Mouse (Mus musculus): ENCODE measurements at regions not wholly inside any gene's neighbourhood (a gene's known extent, or its start where the extent isn't known, plus 50 kb on each side); places are given as distances from the start of the nearest gene placed in this dataset.
A peak's percentile ranks its signal among the peaks of the same experiment; 100 is the strongest.

DNA sequence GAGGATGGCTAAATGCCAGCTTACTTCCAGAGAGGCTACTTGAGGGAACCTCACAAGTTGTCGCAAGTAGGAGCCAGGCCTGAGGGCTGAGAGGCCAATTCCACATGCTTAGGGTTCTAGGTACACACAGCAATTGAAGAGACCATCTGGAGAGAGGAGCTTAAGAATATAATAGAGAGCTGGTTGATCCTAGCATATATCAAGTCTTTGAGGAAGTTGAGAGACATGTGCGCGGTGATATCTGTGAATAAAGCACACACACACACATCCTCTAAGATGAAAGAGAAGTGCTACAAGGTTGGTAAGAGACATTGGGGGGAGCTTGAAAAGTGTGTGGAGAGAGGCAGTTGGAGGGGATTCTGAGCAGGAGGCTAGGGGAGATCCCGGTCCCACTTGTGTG is 189.5 kb downstream of the Zfp462 start:
- ATAC-seq (replicated peaks in 1 of 2; ENCODE audit: insufficient read depth in 1 of 2, low FRiP score in 2 of 2, low TSS enrichment in 1 of 2, low read depth in 1 of 2, poor library complexity in 2 of 2, severe bottlenecking in 2 of 2) = no peak

DNA sequence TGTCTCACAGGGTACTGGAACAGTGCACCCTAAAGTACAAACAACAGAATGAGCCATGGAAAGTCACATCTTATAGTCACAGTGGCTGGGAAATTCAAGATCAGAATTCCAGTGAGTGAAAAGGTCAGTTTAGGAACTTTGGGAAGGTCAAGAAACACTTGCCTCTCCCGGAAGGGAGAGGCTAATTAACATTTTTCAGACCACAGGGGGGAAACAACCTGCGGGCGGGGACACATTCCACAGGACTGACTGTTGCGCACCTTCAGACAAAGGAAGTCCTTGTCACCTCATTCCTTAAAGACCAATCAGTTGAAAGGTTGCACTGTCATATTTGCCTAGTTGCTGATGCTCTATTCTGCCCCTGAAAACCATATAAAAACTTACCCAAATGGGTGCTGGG is 189.9 kb downstream of the Zfp462 start:
- no peak for ATAC-seq (replicated peaks in 1 of 2; ENCODE audit: insufficient read depth in 1 of 2, low FRiP score in 2 of 2, low TSS enrichment in 1 of 2, low read depth in 1 of 2, poor library complexity in 2 of 2, severe bottlenecking in 2 of 2)

DNA sequence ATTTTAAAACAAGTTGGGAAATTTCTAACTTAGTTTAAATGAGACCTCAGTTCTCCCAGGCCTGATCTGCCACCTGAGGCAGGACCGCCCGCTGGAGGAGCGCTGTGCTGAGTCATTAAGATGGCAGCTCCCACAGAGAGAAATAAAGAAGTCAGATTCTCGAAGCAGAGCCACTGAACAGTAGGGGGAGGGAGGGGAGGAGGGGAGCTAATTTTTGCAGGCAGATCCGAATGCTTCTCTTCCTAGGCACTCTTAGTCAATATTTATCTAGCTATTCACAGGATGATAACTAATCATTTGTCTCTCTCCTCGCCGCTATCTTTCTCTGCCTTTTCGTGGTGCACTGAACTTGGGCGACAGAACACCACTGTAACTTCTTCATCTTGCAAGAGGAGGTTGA is 191.4 kb downstream of the Zfp462 start:
- no peak for ATAC-seq (replicated peaks in 1 of 2; ENCODE audit: insufficient read depth in 1 of 2, low FRiP score in 2 of 2, low TSS enrichment in 1 of 2, low read depth in 1 of 2, poor library complexity in 2 of 2, severe bottlenecking in 2 of 2)

GRCm38 (mm10) chr4:55137781-55138394 is 193.0 kb downstream of the Zfp462 start:
- ATAC-seq (replicated peaks in 1 of 2; ENCODE audit: insufficient read depth in 1 of 2, low FRiP score in 2 of 2, low TSS enrichment in 1 of 2, low read depth in 1 of 2, poor library complexity in 2 of 2, severe bottlenecking in 2 of 2) = no peak

DNA sequence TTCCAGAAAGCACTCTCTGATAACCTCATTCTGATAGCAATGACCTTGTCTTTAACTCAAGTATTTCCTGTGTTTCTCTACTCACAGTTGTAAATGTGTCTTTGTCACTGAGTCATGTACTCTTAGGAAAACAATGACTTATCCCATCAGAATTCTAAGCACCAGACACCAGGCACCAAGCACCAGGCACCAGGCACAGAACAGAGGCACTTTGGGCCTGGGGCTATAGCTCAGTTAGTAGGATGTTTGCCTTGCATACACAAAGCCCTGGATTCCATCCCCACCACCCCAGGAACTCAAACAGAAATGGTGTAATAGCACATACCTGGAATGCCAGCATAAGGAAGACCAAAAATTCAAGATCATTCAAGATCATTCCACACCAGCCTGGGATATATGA is 196.5 kb downstream of the Zfp462 start:
- no peak for ATAC-seq (replicated peaks in 1 of 2; ENCODE audit: insufficient read depth in 1 of 2, low FRiP score in 2 of 2, low TSS enrichment in 1 of 2, low read depth in 1 of 2, poor library complexity in 2 of 2, severe bottlenecking in 2 of 2)

DNA sequence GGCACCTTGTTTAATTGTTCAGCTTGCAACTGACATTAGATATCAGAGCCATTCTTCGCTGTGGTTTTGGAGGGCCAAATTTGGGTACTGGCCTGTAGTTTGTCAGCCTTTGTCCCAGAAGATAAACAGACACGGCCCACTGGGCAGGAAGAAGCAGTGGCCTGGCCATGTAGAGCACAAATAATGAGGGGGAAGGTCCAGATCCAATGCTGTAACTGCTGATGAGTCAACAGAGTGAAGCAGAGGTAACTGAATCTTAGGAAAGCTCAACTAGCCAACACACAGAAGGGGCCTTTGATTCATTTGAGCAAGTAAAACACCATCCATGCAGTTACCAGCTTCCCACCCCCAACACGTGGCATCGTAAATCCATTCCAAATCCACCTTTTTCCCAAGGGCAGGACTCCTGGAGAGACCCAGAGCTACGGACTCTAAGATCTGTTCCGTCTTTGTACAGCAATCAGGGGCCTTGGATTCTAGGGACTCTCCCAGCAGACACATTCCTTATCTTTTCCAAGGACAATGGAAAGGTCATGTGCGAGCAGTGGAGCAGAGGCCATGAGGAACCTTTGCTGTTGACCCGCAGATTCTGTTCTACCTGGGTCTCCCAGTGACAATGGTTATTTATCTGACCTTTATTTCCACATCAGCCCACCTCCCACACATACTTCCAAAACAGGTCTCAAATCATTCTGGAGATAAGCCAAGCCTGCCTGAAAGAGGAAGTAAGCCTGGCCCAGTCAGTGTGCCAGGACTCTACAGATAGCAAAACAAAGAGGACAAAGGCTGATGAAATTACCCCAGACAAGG is 197.3 kb downstream of the Zfp462 start:
- ATAC-seq (replicated peaks in 1 of 2; ENCODE audit: insufficient read depth in 1 of 2, low FRiP score in 2 of 2, low TSS enrichment in 1 of 2, low read depth in 1 of 2, poor library complexity in 2 of 2, severe bottlenecking in 2 of 2) = peak; percentile 45 to 59; a peak in 2 of 4 replicates

DNA sequence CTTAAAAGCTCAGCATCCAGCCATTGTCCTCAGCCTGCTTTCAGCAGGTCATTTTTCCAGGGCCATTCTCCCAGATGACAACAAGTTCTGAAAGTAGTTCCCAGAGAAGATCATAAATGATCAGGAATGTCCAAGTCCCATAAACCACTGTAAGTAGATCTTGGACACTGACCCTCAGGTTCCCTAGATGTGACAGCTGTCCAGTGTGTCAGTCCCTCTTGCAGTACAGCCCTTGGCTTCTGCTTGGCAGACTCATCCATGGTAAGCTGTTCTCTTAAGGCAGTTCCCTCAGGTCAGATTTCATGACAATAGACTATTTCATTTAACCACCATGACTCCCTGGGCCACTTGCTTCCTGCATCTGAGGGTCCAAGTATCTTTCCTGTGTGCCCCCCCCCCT is 198.6 kb downstream of the Zfp462 start:
- no peak for ATAC-seq (replicated peaks in 1 of 2; ENCODE audit: insufficient read depth in 1 of 2, low FRiP score in 2 of 2, low TSS enrichment in 1 of 2, low read depth in 1 of 2, poor library complexity in 2 of 2, severe bottlenecking in 2 of 2)

GRCm38 (mm10) chr4:55144995-55145394 is 200.1 kb downstream of the Zfp462 start:
- ATAC-seq (replicated peaks in 1 of 2; ENCODE audit: insufficient read depth in 1 of 2, low FRiP score in 2 of 2, low TSS enrichment in 1 of 2, low read depth in 1 of 2, poor library complexity in 2 of 2, severe bottlenecking in 2 of 2) = no peak

DNA sequence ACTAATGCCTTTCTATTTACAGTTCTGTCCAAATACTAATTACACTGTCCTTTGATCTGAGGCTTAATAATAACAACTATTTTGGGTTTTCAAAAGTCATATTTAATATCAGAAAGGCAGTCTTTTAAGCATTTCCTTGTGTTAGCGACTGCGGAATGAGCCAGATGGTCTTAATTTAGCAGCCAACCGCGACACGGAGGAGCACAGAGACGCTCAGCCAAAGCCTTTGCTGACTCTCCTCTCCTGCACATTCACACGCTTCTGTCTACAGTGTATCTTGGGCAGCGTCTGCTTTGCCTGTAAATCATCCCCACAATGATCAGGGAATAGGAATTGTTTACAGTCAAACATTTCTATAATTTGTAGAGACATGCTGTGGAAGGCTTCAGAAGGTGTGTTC is 201.1 kb downstream of the Zfp462 start:
- ATAC-seq (replicated peaks in 1 of 2; ENCODE audit: insufficient read depth in 1 of 2, low FRiP score in 2 of 2, low TSS enrichment in 1 of 2, low read depth in 1 of 2, poor library complexity in 2 of 2, severe bottlenecking in 2 of 2) = no peak

- no peak for ATAC-seq (replicated peaks in 1 of 2; ENCODE audit: insufficient read depth in 1 of 2, low FRiP score in 2 of 2, low TSS enrichment in 1 of 2, low read depth in 1 of 2, poor library complexity in 2 of 2, severe bottlenecking in 2 of 2)
Measured at GRCm38 (mm10) chr4:55148380-55148779, 201.5 kb upstream of the Rad23b start.

GRCm38 (mm10) chr4:55154556-55154955 is 195.3 kb upstream of the Rad23b start:
- no peak for ATAC-seq (replicated peaks in 1 of 2; ENCODE audit: insufficient read depth in 1 of 2, low FRiP score in 2 of 2, low TSS enrichment in 1 of 2, low read depth in 1 of 2, poor library complexity in 2 of 2, severe bottlenecking in 2 of 2)

GRCm38 (mm10) chr4:55158166-55158739 is 191.6 kb upstream of the Rad23b start:
- no peak for ATAC-seq (replicated peaks in 1 of 2; ENCODE audit: insufficient read depth in 1 of 2, low FRiP score in 2 of 2, low TSS enrichment in 1 of 2, low read depth in 1 of 2, poor library complexity in 2 of 2, severe bottlenecking in 2 of 2)

GRCm38 (mm10) chr4:55166266-55166665 is 183.6 kb upstream of the Rad23b start:
- ATAC-seq (replicated peaks in 1 of 2; ENCODE audit: insufficient read depth in 1 of 2, low FRiP score in 2 of 2, low TSS enrichment in 1 of 2, low read depth in 1 of 2, poor library complexity in 2 of 2, severe bottlenecking in 2 of 2) = no peak

GRCm38 (mm10) chr4:55169063-55169462 is 180.8 kb upstream of the Rad23b start:
- ATAC-seq (replicated peaks in 1 of 2; ENCODE audit: insufficient read depth in 1 of 2, low FRiP score in 2 of 2, low TSS enrichment in 1 of 2, low read depth in 1 of 2, poor library complexity in 2 of 2, severe bottlenecking in 2 of 2) = no peak

- ATAC-seq (replicated peaks in 1 of 2; ENCODE audit: insufficient read depth in 1 of 2, low FRiP score in 2 of 2, low TSS enrichment in 1 of 2, low read depth in 1 of 2, poor library complexity in 2 of 2, severe bottlenecking in 2 of 2) = no peak
Measured at GRCm38 (mm10) chr4:55172334-55172891, 177.4 kb upstream of the Rad23b start.

DNA sequence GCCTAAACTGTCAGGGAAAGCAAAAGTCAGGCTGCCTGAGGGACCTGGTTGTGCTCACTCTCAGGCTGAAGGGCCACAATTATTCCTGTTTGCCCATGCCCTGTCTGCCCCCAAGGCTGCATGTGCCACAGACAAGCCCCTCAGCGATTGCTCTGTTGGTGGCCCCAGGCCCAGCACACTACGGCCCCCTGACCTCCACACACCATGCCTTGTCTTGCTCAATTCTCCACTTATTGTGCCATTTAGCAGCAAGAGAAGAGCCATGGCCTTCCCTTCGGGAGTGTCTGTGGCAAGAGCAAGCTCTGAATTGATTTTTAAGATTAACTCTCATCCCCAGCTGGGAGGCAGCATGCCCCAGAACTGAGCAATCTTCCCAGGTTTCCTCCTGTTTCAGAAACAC is 173.8 kb upstream of the Rad23b start:
- ATAC-seq (replicated peaks in 1 of 2; ENCODE audit: insufficient read depth in 1 of 2, low FRiP score in 2 of 2, low TSS enrichment in 1 of 2, low read depth in 1 of 2, poor library complexity in 2 of 2, severe bottlenecking in 2 of 2) = no peak

- no peak for ATAC-seq (replicated peaks in 1 of 2; ENCODE audit: insufficient read depth in 1 of 2, low FRiP score in 2 of 2, low TSS enrichment in 1 of 2, low read depth in 1 of 2, poor library complexity in 2 of 2, severe bottlenecking in 2 of 2)
Measured at GRCm38 (mm10) chr4:55179456-55179855, 170.4 kb upstream of the Rad23b start.

DNA sequence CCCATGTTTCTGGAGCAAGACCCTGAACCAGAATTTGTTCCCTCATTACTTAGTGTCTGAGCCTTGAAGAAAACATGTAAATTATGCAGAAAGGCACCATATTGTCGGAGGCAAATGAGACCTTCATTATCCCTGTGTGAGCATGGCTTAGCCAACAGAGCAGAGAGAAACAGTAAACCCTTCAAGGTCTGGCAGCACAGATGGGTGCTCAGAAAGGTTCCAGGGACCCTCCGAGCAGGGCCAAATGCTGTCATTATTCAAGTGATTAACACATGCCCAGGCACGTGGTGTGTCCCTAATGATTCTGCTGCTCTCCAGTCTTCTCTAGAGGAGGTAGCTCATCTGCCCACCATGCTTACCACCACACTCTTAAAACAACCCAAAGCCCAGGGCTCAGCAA is 166.3 kb upstream of the Rad23b start:
- ATAC-seq (replicated peaks in 1 of 2; ENCODE audit: insufficient read depth in 1 of 2, low FRiP score in 2 of 2, low TSS enrichment in 1 of 2, low read depth in 1 of 2, poor library complexity in 2 of 2, severe bottlenecking in 2 of 2) = no peak
